Mouse (Mus musculus): Measurements from ENCODE around the gene Usp10. TPM values are rescaled to one million over a fixed set of nuclear protein-coding genes. Genes with fewer than 3 reads are reported as not detected.

The Usp10 gene
- polyA plus RNA-seq, 1 experiment = not detected

- H3K27ac ChIP-seq (ENCODE audit: insufficient read depth, low read depth, low read length) = peak overlapping the region; percentile 16; the same call in 1 of the 2 replicates
- H3K4me3 ChIP-seq (ENCODE audit: insufficient read depth, low read depth, low read length) = peak overlapping the region; percentile 94
- no peak for TF ChIP-seq CTCF (IDR thresholded peaks at IDR 0.05; ENCODE audit: insufficient read depth, low read depth, low read length)
- no peak for TF ChIP-seq POLR2A (IDR thresholded peaks at IDR 0.05; ENCODE audit: insufficient read depth, low read depth, low read length)
- peaks cover 15% of the 10 kb centered on the region for H3K4me1 ChIP-seq (ENCODE audit: control insufficient read depth, insufficient read depth, low read length)
- WGBS = 2% methylated on average over 30 of the region's 30 CpGs
Observed at GRCm38 (mm10) chr8:119911258-119911962, 1.2 kb downstream of the Usp10 start.

- Histone ChIP-seq H3K4me1 (ENCODE audit: control insufficient read depth, insufficient read depth, low read length) (peaks cover 18% of the 10 kb centered on the region), H3K27ac (ENCODE audit: insufficient read depth, low read depth, low read length) (no peak overlapping the region), H3K4me3 (ENCODE audit: insufficient read depth, low read depth, low read length) (no peak overlapping the region)
- TF ChIP-seq CTCF (IDR thresholded peaks at IDR 0.05; ENCODE audit: insufficient read depth, low read depth, low read length) (no peak), POLR2A (IDR thresholded peaks at IDR 0.05; ENCODE audit: insufficient read depth, low read depth, low read length) (no peak)
- WGBS = 38% methylated on average over 6 of the region's 6 CpGs
Observed at GRCm38 (mm10) chr8:119912643-119913042, 2.5 kb downstream of the Usp10 start.

DNA sequence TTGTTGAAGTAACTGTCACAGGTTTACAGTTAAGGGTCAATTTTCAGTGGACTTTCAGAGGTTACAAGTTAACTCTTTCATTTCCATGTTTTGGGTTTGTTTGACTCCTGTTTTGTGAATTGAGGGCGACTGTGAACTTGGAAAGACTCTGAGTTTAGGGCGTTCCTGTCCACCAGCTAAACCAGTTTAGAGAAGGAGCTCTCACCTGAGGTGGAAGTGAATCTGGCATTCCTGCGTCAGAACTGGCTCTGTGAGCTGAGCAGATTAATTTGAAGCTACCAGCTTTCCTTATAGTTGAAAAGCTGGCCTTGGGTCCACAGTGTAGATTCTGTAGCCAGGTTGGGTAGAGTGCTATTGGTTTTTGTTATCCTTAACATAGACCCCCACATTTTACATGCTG lies 3.0 kb downstream of the Usp10 start:
- 67% methylated on average over 3 of the region's 3 CpGs for WGBS
- Histone ChIP-seq H3K4me1 (ENCODE audit: control insufficient read depth, insufficient read depth, low read length) (peaks cover 18% of the 10 kb centered on the region), H3K27ac (ENCODE audit: insufficient read depth, low read depth, low read length) (no peak overlapping the region), H3K4me3 (ENCODE audit: insufficient read depth, low read depth, low read length) (no peak overlapping the region)
- no peak for TF ChIP-seq CTCF (IDR thresholded peaks at IDR 0.05; ENCODE audit: insufficient read depth, low read depth, low read length)
- TF ChIP-seq POLR2A (IDR thresholded peaks at IDR 0.05; ENCODE audit: insufficient read depth, low read depth, low read length) = no peak

DNA sequence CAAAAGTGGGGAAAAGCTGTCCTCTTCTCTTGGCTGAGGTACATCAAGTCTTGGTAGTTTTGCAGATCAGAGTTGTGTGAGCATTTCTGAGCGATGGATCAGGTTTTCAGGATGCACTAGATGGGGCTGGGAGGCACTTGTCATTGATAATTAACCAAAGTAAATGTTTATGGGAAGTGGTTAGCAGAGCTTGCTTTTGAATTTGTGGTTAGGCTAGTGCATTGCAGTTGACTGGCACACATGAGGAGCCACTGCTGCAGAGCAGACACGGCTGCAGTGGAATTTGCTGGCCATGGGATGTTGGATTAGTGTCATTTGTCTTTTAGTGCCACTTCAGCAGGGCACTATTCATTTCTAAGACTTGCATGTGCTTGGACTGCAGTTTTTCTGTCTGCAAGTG lies 4.0 kb downstream of the Usp10 start:
- WGBS = 67% methylated on average over 2 of the region's 2 CpGs
- Histone ChIP-seq H3K4me1 (ENCODE audit: control insufficient read depth, insufficient read depth, low read length) (peaks cover 18% of the 10 kb centered on the region), H3K4me3 (ENCODE audit: insufficient read depth, low read depth, low read length) (no peak overlapping the region), H3K27ac (ENCODE audit: insufficient read depth, low read depth, low read length) (no peak overlapping the region)
- TF ChIP-seq POLR2A (IDR thresholded peaks at IDR 0.05; ENCODE audit: insufficient read depth, low read depth, low read length) (no peak), CTCF (IDR thresholded peaks at IDR 0.05; ENCODE audit: insufficient read depth, low read depth, low read length) (no peak)

- no peak for TF ChIP-seq CTCF (IDR thresholded peaks at IDR 0.05; ENCODE audit: insufficient read depth, low read depth, low read length)
- Histone ChIP-seq H3K4me3 (ENCODE audit: insufficient read depth, low read depth, low read length) (no peak overlapping the region), H3K4me1 (ENCODE audit: control insufficient read depth, insufficient read depth, low read length) (peaks cover 18% of the 10 kb centered on the region), H3K27ac (ENCODE audit: insufficient read depth, low read depth, low read length) (no peak overlapping the region)
- 91% methylated on average over 4 of the region's 4 CpGs for WGBS
Observed at GRCm38 (mm10) chr8:119915298-119915697, 5.1 kb downstream of the Usp10 start.

GRCm38 (mm10) chr8:119916237-119916892 lies 6.2 kb downstream of the Usp10 start:
- no peak overlapping the region for H3K4me3 ChIP-seq (ENCODE audit: insufficient read depth, low read depth, low read length)
- no peak overlapping the region for H3K27ac ChIP-seq (ENCODE audit: insufficient read depth, low read depth, low read length)
- no peak for TF ChIP-seq CTCF (IDR thresholded peaks at IDR 0.05; ENCODE audit: insufficient read depth, low read depth, low read length)
- TF ChIP-seq POLR2A (IDR thresholded peaks at IDR 0.05; ENCODE audit: insufficient read depth, low read depth, low read length) = no peak
- WGBS = 76% methylated on average over 16 of the region's 16 CpGs
- peaks cover 21% of the 10 kb centered on the region for H3K4me1 ChIP-seq (ENCODE audit: control insufficient read depth, insufficient read depth, low read length)

DNA sequence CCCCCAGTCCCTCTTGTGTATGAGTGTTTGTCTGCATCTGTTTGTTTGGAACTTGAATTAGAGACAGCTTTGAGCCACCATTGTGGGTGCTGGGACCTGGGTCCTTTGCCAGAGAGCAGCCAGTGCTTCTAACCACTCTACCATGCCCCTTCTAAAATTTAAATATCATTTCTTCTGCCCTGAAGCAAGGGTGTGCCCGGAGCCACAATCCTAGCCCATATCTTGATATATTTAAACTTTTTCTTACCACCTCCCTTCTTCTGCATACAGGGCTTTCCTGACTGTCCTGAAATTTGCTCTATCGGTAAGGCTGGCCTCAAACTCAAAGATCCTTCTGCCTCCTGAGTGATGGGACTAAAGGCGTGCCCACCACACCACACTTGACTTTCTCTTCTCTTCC lies 7.3 kb downstream of the Usp10 start:
- 93% methylated on average over 3 of the region's 3 CpGs for WGBS
- no peak overlapping the region for H3K27ac ChIP-seq (ENCODE audit: insufficient read depth, low read depth, low read length)
- TF ChIP-seq POLR2A (IDR thresholded peaks at IDR 0.05; ENCODE audit: insufficient read depth, low read depth, low read length) = no peak
- no peak for TF ChIP-seq CTCF (IDR thresholded peaks at IDR 0.05; ENCODE audit: insufficient read depth, low read depth, low read length)
- peaks cover 20% of the 10 kb centered on the region for H3K4me1 ChIP-seq (ENCODE audit: control insufficient read depth, insufficient read depth, low read length)
- no peak overlapping the region for H3K4me3 ChIP-seq (ENCODE audit: insufficient read depth, low read depth, low read length)

DNA sequence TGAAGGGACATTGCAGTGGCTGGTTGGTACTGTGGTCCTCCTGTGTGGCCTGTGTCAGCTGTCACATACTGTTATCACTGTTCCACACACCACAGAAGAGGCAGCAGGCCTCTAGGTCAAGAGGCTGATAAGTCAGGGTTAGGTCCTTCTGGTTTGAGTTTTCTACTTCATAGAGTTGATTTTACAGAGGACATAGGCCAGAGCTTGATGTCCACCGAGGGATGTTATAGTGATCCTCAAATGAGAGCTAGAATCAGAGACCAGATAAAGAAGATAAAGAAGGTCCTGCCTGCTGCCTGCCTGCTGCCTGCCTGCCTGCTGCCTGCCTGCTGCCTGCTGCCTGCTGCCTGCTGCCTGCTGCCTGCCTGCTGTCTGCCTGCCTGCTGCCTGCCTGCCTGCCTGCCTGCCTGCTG lies 8.0 kb downstream of the Usp10 start:
- no peak overlapping the region for H3K4me3 ChIP-seq (ENCODE audit: insufficient read depth, low read depth, low read length)
- H3K27ac ChIP-seq (ENCODE audit: insufficient read depth, low read depth, low read length) = no peak overlapping the region
- TF ChIP-seq CTCF (IDR thresholded peaks at IDR 0.05; ENCODE audit: insufficient read depth, low read depth, low read length) (no peak), POLR2A (IDR thresholded peaks at IDR 0.05; ENCODE audit: insufficient read depth, low read depth, low read length) (no peak)
- 84% methylated on average over 1 of the region's 1 CpGs for WGBS
- peaks cover 17% of the 10 kb centered on the region for H3K4me1 ChIP-seq (ENCODE audit: control insufficient read depth, insufficient read depth, low read length)

- TF ChIP-seq CTCF (IDR thresholded peaks at IDR 0.05; ENCODE audit: insufficient read depth, low read depth, low read length) (no peak), POLR2A (IDR thresholded peaks at IDR 0.05; ENCODE audit: insufficient read depth, low read depth, low read length) (no peak)
- no peak overlapping the region for H3K4me3 ChIP-seq (ENCODE audit: insufficient read depth, low read depth, low read length)
- H3K4me1 ChIP-seq (ENCODE audit: control insufficient read depth, insufficient read depth, low read length) = peaks cover 20% of the 10 kb centered on the region
- 88% methylated on average over 5 of the region's 5 CpGs for WGBS
- H3K27ac ChIP-seq (ENCODE audit: insufficient read depth, low read depth, low read length) = no peak overlapping the region
Observed at GRCm38 (mm10) chr8:119923259-119923658, 13.1 kb downstream of the Usp10 start.
